Mouse (Mus musculus): ENCODE measurements around the gene Polr3c. TPM values are rescaled to one million over a fixed set of nuclear protein-coding genes. Genes with fewer than 3 reads are reported as not detected.
A peak's percentile ranks its signal among the peaks of the same experiment; 100 is the strongest.

Polr3c gene
- polyA plus RNA-seq, 1 experiment from 2014 or later, result 35.5 TPM

DNA sequence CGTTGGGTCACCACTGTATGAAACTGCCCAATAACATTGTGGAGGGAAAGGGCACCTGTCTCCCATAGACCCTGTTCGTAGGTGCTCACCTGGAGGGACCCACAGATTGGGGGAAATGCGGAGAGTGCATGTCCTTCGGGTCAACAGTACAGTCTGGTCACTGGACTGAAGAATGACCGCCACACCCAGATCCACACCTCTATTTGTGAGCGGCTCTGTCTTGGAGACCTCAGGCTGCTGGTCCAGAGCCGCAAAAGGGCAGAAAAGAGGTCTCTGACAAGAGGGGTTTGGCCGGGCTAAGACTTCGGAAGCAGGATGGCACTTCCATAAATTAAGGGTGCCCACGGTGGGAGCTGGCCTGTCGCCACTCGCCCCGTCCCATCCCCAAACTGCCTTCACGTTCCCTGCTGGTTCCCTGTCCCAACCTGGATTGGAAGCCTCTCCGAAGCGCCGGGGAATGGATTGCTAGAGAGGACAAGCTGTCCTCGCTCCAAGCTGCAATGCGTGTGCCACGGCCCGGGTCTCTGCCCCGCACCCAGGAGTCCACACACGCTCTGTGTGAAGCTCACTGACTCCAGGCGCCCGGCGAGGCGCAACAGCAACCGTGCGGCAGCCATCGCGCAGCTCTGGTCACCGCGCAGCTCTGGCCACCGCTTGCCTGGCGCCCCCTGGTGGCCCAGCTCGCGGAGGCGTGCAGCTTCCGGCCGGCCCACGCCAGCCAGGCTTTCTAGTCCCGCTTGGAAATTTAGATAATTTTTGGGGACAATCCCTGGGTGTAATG is 19.3 kb downstream of the Polr3c start, which contains the start of gene Nudt17:
TSS of gene Nudt17 (minus strand) at position 660 of the 781 bp plus-strand sequence.
- H3K27ac ChIP-seq, result no peak within 1 kb of the TSS
- WGBS, result 5% methylated on average over 42 of the region's 42 CpGs
- peak; percentile 71 for ATAC-seq (ENCODE audit: insufficient number of reproducible peaks, insufficient read depth, low FRiP score, low TSS enrichment)
- H3K4me1 ChIP-seq, result peaks cover 5% of the 10 kb centered on the region; the same call in 1 of the 2 replicates
- peak within 1 kb of the TSS; percentile 49 for H3K4me3 ChIP-seq
- 0 out of 2 replicates have a peak, but pooled peaks cover 5% of the 10 kb centered on the region for H3K27me3 ChIP-seq
- H3K9me3 ChIP-seq, result no peaks in the 10 kb centered on the region
- peaks cover 66% of the 10 kb centered on the region for H3K36me3 ChIP-seq
- H3K9ac ChIP-seq, result peak within 1 kb of the TSS; percentile 68
- H3K4me2 ChIP-seq (replicated peaks), result peak within 1 kb of the TSS; percentile 85

- Histone ChIP-seq H3K4me3 (no peak overlapping the region), H3K27ac (no peak overlapping the region), H3K27me3 (0 out of 2 replicates have a peak, but pooled peaks cover 5% of the 10 kb centered on the region), H3K36me3 (peaks cover 65% of the 10 kb centered on the region), H3K9ac (no peak overlapping the region), H3K4me2 (replicated peaks) (no peak overlapping the region), H3K9me3 (no peaks in the 10 kb centered on the region), H3K4me1 (peaks cover 5% of the 10 kb centered on the region; the same call in 1 of the 2 replicates)
- WGBS, result 69% methylated on average over 7 of the region's 7 CpGs
- no peak for ATAC-seq (ENCODE audit: insufficient number of reproducible peaks, insufficient read depth, low FRiP score, low TSS enrichment)
Observed at GRCm38 (mm10) chr3:96706984-96707383, 20.4 kb downstream of the Polr3c start.

GRCm38 (mm10) chr3:96706217-96706616 is 21.2 kb downstream of the Polr3c start:
- peaks cover 5% of the 10 kb centered on the region; the same call in 1 of the 2 replicates for H3K4me1 ChIP-seq
- no peak overlapping the region for H3K4me3 ChIP-seq
- H3K4me2 ChIP-seq (replicated peaks), result no peak overlapping the region
- ATAC-seq (ENCODE audit: insufficient number of reproducible peaks, insufficient read depth, low FRiP score, low TSS enrichment), result no peak
- H3K36me3 ChIP-seq, result peaks cover 65% of the 10 kb centered on the region
- WGBS, result 89% methylated on average over 11 of the region's 11 CpGs
- H3K9ac ChIP-seq, result no peak overlapping the region
- H3K9me3 ChIP-seq, result no peaks in the 10 kb centered on the region
- no peak overlapping the region for H3K27ac ChIP-seq
- 0 out of 2 replicates have a peak, but pooled peaks cover 5% of the 10 kb centered on the region for H3K27me3 ChIP-seq

GRCm38 (mm10) chr3:96704778-96705177 is 22.6 kb downstream of the Polr3c start:
- peaks cover 66% of the 10 kb centered on the region for H3K36me3 ChIP-seq
- ATAC-seq (ENCODE audit: insufficient number of reproducible peaks, insufficient read depth, low FRiP score, low TSS enrichment), result no peak
- whole genome bisulfite sequencing, result 63% methylated on average over 11 of the region's 11 CpGs

GRCm38 (mm10) chr3:96701003-96701402 is 26.4 kb downstream of the Polr3c start:
- Histone ChIP-seq H3K27ac (no peak overlapping the region), H3K9ac (no peak overlapping the region), H3K27me3 (no peaks in the 10 kb centered on the region), H3K4me2 (replicated peaks) (no peak overlapping the region), H3K4me1 (peaks cover 18% of the 10 kb centered on the region), H3K36me3 (peaks cover 64% of the 10 kb centered on the region), H3K9me3 (no peaks in the 10 kb centered on the region), H3K4me3 (no peak overlapping the region)
- WGBS, result 82% methylated on average over 4 of the region's 4 CpGs
- no peak for ATAC-seq (ENCODE audit: insufficient number of reproducible peaks, insufficient read depth, low FRiP score, low TSS enrichment)

More at GRCm38 (mm10) chr3:96704778-96705177, 22.6 kb downstream of the Polr3c start:
- Histone ChIP-seq H3K4me3 (no peak overlapping the region), H3K9ac (no peak overlapping the region), H3K27me3 (0 out of 2 replicates have a peak, but pooled peaks cover 5% of the 10 kb centered on the region), H3K4me1 (peaks cover 5% of the 10 kb centered on the region; the same call in 1 of the 2 replicates), H3K27ac (no peak overlapping the region), H3K4me2 (replicated peaks) (no peak overlapping the region), H3K9me3 (no peaks in the 10 kb centered on the region)

GRCm38 (mm10) chr3:96700376-96700775 is 27.1 kb downstream of the Polr3c start:
- Histone ChIP-seq H3K4me1 (peaks cover 22% of the 10 kb centered on the region), H3K9ac (no peak overlapping the region), H3K36me3 (peaks cover 58% of the 10 kb centered on the region), H3K9me3 (no peaks in the 10 kb centered on the region), H3K27ac (no peak overlapping the region), H3K27me3 (no peaks in the 10 kb centered on the region), H3K4me3 (no peak overlapping the region), H3K4me2 (replicated peaks) (no peak overlapping the region)
- 56% methylated on average over 7 of the region's 7 CpGs for WGBS
- ATAC-seq (ENCODE audit: insufficient number of reproducible peaks, insufficient read depth, low FRiP score, low TSS enrichment), result no peak

DNA sequence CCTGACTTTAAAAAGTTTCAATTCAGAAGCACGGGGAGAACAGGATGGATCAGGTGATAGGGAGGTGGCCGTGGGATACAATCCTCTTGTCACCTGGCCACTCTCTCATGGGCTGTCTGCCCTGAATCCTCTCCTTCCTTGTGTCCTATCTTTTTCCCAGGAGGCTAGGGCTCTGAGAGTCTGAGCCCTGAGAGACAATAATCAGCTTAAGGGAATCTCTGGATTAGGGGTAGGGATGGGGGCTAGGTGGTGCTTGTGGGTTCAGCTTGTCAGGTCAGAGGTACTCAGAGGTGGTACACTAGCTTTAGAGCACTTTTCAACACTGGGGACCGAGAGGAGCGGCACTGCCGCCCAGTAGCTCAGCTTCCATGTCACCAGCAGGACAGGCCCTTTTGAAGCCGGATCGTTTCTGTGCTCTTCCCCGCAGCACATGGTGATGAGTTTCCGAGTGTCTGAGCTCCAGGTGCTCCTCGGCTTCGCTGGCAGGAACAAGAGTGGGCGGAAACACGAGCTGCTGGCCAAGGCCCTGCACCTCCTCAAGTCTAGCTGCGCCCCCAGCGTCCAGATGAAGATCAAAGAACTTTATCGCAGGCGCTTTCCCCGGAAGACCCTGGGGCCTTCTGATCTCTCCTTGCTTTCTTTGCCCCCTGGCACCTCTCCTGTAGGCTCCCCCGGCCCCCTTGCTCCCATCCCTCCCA is 28.3 kb downstream of the Polr3c start:
- H3K27me3 ChIP-seq, result no peaks in the 10 kb centered on the region
- H3K9ac ChIP-seq, result 0 out of 2 replicates have a peak overlapping the region, but pooled peaks have one; percentile 24
- no peak overlapping the region for H3K4me3 ChIP-seq
- H3K4me1 ChIP-seq, result peaks cover 22% of the 10 kb centered on the region
- no peak for ATAC-seq (ENCODE audit: insufficient number of reproducible peaks, insufficient read depth, low FRiP score, low TSS enrichment)
- no peak overlapping the region for H3K27ac ChIP-seq
- no peak overlapping the region for H3K4me2 ChIP-seq (replicated peaks)
- peaks cover 46% of the 10 kb centered on the region for H3K36me3 ChIP-seq
- WGBS, result 46% methylated on average over 19 of the region's 19 CpGs
- no peaks in the 10 kb centered on the region for H3K9me3 ChIP-seq

DNA sequence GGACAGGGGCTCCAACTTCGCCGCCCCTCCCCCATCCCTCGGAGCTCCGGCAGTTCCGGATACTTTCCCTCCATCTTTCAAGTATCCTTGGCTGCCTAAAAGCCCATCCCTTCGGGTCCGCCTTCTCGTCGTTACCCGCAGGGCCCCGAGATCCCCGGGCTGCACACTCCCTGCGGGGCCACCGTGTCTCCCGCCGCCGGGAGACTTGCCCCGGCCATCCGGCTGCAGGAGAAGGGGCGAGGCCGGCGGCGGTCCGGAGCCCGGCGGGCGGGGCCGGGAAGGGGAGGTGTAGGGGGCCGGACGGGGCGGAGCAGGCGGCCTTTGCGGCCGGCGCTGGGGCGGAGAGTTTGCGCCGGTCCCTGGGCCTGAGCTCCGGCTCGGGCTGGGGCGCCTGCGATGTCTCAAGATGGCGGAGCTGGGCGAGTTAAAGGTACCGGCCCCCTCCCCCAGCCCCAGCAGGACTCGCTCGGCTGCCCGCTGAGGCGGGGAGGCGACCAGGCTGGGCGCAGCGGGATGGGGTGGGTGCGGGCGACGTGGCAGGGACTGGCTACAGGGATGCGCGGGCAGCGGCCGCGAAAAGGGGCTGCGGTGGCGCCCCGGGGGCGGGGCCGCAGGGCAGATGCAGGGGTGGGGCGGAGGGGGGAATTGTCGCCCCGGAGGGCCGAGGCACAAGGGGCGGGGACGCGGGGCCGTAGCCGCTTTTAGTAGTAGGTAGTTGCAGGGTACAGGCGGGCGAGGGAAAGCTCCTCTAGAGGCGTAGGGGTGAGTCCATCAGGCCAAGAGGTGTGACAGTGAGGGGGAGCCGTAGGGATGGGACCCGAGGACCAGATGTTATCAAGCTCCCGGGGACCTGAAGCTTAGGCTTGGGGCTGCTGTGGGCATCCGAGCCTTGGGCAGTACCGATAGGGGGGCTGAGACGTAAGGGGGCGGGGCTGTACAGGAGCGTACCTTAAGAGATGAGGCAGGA is 30.4 kb downstream of the Polr3c start:
- Histone ChIP-seq H3K27ac (peak overlapping the region; percentile 97), H3K27me3 (no peaks in the 10 kb centered on the region), H3K36me3 (peaks cover 27% of the 10 kb centered on the region), H3K4me1 (peaks cover 26% of the 10 kb centered on the region), H3K4me3 (peak overlapping the region; percentile 78), H3K9me3 (no peaks in the 10 kb centered on the region), H3K4me2 (replicated peaks) (peak overlapping the region; percentile 67), H3K9ac (peak overlapping the region; percentile 94)
- 1% methylated on average over 84 of the region's 85 CpGs for WGBS
- ATAC-seq (ENCODE audit: insufficient number of reproducible peaks, insufficient read depth, low FRiP score, low TSS enrichment), result peak; percentile 87

- Histone ChIP-seq H3K9ac (peak within 1 kb of the TSS; percentile 94), H3K9me3 (no peaks in the 10 kb centered on the region), H3K4me1 (peaks cover 26% of the 10 kb centered on the region), H3K36me3 (peaks cover 19% of the 10 kb centered on the region), H3K4me3 (peak within 1 kb of the TSS; percentile 78), H3K27me3 (no peaks in the 10 kb centered on the region), H3K27ac (peak within 1 kb of the TSS; percentile 97), H3K4me2 (replicated peaks) (peak within 1 kb of the TSS; percentile 67)
- WGBS, result under 1% methylated on average over 35 of the region's 35 CpGs
- peak; percentile 84 for ATAC-seq (ENCODE audit: insufficient number of reproducible peaks, insufficient read depth, low FRiP score, low TSS enrichment)
Observed at GRCm38 (mm10) chr3:96696198-96696765, 31.1 kb downstream of the Polr3c start, which contains the start of gene Pias3. Gene Pias3 (plus strand): TSS chr3:96696384.

GRCm38 (mm10) chr3:96693579-96693978 is 33.8 kb downstream of the Polr3c start:
- Histone ChIP-seq H3K27ac (no peak overlapping the region), H3K9ac (no peak overlapping the region), H3K4me2 (replicated peaks) (no peak overlapping the region), H3K36me3 (no peaks in the 10 kb centered on the region), H3K4me3 (no peak overlapping the region), H3K9me3 (no peaks in the 10 kb centered on the region), H3K4me1 (peaks cover 19% of the 10 kb centered on the region), H3K27me3 (no peaks in the 10 kb centered on the region)
- ATAC-seq (ENCODE audit: insufficient number of reproducible peaks, insufficient read depth, low FRiP score, low TSS enrichment), result no peak
- whole genome bisulfite sequencing, result 88% methylated on average over 1 of the region's 1 CpGs
